ENCODE assay signal across 8 mouse cellular contexts in genomic region chr5:102844731-102845598, GRCm38 (mm10).
DNase-seq lines count a peak whose midpoint lies in the region; ATAC-seq and TF ChIP-seq lines count a peak whose summit lies in the region.

No protein-coding gene starts in this region.

- peak; percentile 74 for DNase-seq in adrenal gland, postnatal 25 days
- peak; percentile 76 for DNase-seq in embryo, embryonic 9.5 days (ENCODE audit: extremely low spot score)
- peak; percentile 79 to 88 for DNase-seq in left cerebral cortex, postnatal 14 days (ENCODE audit: low spot score in 2 of 2)
- peak; percentile 71 to 85 for DNase-seq in right cerebral cortex, postnatal 36 days (ENCODE audit: low spot score in 2 of 2)

- H3K4me1 ChIP-seq in intestine, postnatal 0 days (replicated peaks; ENCODE audit: control insufficient read depth, insufficient read depth, low read length) = no peaks in the 10 kb centered on the region
- H3K4me1 ChIP-seq in megakaryocyte, embryonic 14.5 days = peaks cover 17% of the 10 kb centered on the region

- peak overlapping the region; percentile 38 for H3K4me3 ChIP-seq in intestine, postnatal 0 days (ENCODE audit: low read depth, low read length)
- peak overlapping the region; percentile 89 for H3K4me3 ChIP-seq in megakaryocyte, embryonic 14.5 days (replicated peaks)

- peak; percentile 97 for ATAC-seq in granulocyte monocyte progenitor cell, adult 5-6 weeks (replicated peaks; ENCODE audit: poor library complexity, severe bottlenecking)
- peak; percentile 63; the same call in 1 of the 2 replicates for ATAC-seq in intestine, postnatal 0 days
- no peak for ATAC-seq in megakaryocyte-erythroid progenitor cell, adult 5-6 weeks (replicated peaks; ENCODE audit: low FRiP score, low TSS enrichment, poor library complexity, severe bottlenecking)

- H3K27me3 ChIP-seq in intestine, postnatal 0 days (replicated peaks; ENCODE audit: control insufficient read depth, insufficient read depth, low read length) = no peaks in the 10 kb centered on the region
- peaks cover 14% of the 10 kb centered on the region for H3K27me3 ChIP-seq in megakaryocyte, embryonic 14.5 days (replicated peaks)

- H3K9me3 ChIP-seq in intestine, postnatal 0 days (ENCODE audit: control insufficient read depth) = no peaks in the 10 kb centered on the region
- no peaks in the 10 kb centered on the region for H3K9me3 ChIP-seq in megakaryocyte, embryonic 14.5 days

- intact Hi-C loops in left cerebral cortex, postnatal 14 days (cut with DNase I) = no loop called here

- no peaks in the 10 kb centered on the region for H3K36me3 ChIP-seq in intestine, postnatal 0 days (ENCODE audit: control insufficient read depth, insufficient read depth)
- no peaks in the 10 kb centered on the region for H3K36me3 ChIP-seq in megakaryocyte, embryonic 14.5 days (replicated peaks; ENCODE audit: low read length)

- H3K27ac ChIP-seq in intestine, postnatal 0 days (ENCODE audit: low read depth, low read length) = no peak overlapping the region

- H3K9ac ChIP-seq in intestine, postnatal 0 days (ENCODE audit: low read depth, low read length) = 0 out of 2 replicates have a peak overlapping the region, but pooled peaks have one; percentile 31

- peak overlapping the region; percentile 78 for H3K4me2 ChIP-seq in intestine, postnatal 0 days (replicated peaks; ENCODE audit: low read depth)

- WGBS in intestine, postnatal 0 days = under 1% methylated on average over 21 of the region's 21 CpGs

- no peak for TF ChIP-seq CTCF in intestine, postnatal 0 days (IDR thresholded peaks at IDR 0.05; ENCODE audit: low read depth)
